Mouse (Mus musculus): ENCODE data around the gene Brf1.
A peak's percentile ranks its signal among the peaks of the same experiment; 100 is the strongest.

Brf1 gene

GRCm38 (mm10) chr12:113017429-113017984, 17.0 kb upstream of the Brf1 start:
- DNase-seq: no peak

DNA sequence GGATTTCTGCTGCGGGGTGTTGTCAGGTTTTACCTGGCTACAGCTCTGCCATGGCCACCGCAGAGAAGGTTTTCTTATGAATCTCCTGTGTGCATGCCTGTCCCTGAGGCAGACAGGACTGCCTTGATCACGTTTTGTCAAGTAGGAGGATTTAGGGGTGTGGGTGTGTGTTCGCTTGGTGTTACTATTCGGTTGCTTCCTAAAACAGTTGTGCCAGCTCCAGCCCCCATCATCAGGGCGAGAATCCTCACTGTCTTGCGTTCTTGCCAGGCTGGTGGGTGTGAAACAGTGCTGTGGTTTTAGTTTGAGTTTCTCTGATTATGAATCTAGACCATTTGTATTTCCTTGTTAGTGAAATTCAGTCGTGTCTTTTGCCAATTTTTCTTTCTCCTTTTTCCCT, 16.5 kb upstream of the Brf1 start:
- no peak for DNase-seq

- no peak for DNase-seq
Observed at GRCm38 (mm10) chr12:113015956-113016355, 15.5 kb upstream of the Brf1 start.

DNA sequence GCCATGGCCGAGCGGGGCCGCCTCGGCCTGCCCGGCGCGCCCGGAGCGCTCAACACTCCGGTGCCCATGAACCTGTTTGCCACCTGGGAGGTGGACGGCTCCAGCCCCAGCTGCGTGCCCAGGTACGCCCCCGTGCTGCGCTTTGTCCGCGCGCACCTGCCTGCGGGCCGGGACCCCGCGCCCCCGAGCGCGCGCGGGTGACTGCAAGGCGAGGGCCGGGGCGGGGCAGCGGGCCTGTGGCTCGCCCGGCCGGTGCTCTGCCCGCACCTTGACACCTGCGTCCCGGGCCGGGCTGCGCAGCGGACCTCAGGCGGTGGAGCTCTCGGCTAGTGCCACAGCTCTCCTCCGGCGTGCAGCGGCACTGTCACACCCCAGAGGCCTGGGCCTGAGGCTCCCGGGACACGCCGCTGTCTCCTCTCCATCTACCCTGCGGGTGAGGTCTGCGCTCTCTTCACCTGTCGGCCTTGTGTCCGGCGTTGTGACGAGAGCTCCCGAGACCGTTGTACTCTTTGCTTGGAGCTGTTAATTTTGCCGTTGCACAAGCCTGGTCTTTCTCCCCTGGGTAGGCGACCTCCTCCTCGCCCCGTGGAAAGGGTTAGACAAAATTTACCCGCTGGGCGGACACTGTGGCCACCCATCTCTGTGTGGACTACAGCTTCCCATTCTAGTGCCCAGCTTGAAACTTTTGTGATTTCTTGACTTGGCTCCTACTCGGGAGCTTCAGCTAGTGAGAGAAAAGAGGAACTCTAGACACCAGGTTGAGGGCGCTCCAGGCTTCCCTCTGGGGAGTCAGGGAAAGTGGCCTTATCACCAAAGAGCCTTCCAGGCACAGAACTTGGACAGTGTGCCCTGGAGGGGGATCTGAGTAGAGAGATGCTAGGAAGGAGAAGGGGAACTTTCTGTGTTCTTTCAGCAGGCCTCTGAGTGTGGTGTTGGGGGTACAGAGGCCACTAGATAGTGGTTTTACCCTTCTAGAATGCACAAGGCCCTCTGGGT, 14.4 kb upstream of the Brf1 start:
- peak; percentile 52 to 73 for DNase-seq

GRCm38 (mm10) chr12:113013604-113014558, 13.4 kb upstream of the Brf1 start, which contains the start of gene Pacs2:
Pacs2 (plus strand) TSS chr12:113014508.
- DNase-seq: peak; percentile 96 to 98

- DNase-seq: peak in 1 of 2 experiments; percentile 12
Observed at GRCm38 (mm10) chr12:113013021-113013491, 12.6 kb upstream of the Brf1 start.

GRCm38 (mm10) chr12:113012443-113012842, 11.9 kb upstream of the Brf1 start:
- no peak for DNase-seq

GRCm38 (mm10) chr12:113011702-113012360, 11.3 kb upstream of the Brf1 start:
- peak; percentile 33 to 48 for DNase-seq

- peak; percentile 81 to 88 for DNase-seq
Observed at GRCm38 (mm10) chr12:113004993-113005392, 4.5 kb upstream of the Brf1 start.

- DNase-seq: no peak
Observed at GRCm38 (mm10) chr12:113004011-113004410, 3.5 kb upstream of the Brf1 start.

- peak in 1 of 2 experiments; percentile 15 for DNase-seq
Observed at GRCm38 (mm10) chr12:113002667-113003066, 2.2 kb upstream of the Brf1 start.

GRCm38 (mm10) chr12:113001133-113001474, 600 bp upstream of the Brf1 start:
- DNase-seq: no peak

GRCm38 (mm10) chr12:112999569-113000293, 773 bp downstream of the Brf1 start:
- DNase-seq: no peak

- DNase-seq: peak; percentile 37 to 57
Observed at GRCm38 (mm10) chr12:112994153-112994552, 6.4 kb downstream of the Brf1 start.

GRCm38 (mm10) chr12:112991444-112991843, 9.1 kb downstream of the Brf1 start:
- no peak for DNase-seq

DNA sequence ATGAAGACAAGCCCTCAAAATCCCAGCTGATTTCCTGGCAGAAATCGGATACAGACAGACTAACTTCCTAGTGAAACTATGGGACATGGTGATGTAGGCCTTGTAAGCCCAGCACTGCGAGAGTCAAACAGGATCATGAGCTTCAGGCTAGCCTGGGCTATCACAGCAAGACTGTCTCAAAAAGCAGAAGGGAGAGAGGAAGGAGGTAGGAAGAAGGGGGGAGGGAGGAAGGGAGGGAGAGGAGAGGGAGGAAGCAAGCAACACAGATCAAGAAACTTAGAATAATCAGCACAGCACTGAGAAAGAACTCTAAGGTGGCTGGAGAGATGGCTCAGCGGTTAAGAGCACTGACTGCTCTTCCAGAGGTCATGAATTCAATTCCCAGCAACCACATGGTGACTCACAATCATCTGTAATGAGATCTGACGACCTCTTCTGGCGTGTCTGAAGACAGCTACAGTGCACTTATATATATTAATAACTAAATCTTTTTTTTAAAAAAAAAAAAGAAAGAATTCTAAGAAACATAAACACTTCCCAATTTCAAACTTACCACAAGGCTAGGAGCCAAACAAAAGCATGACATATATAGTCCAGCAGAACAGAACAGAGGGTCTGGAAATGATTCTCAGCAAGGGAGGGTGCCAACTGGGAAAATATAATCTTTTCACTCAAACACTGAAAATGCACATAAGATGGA, 9.6 kb downstream of the Brf1 start:
- no peak for DNase-seq

- DNase-seq: peak; percentile 65 to 71
Observed at GRCm38 (mm10) chr12:112987877-112988276, 12.6 kb downstream of the Brf1 start.

GRCm38 (mm10) chr12:112985346-112985745, 15.2 kb downstream of the Brf1 start:
- peak in 1 of 2 experiments; percentile 20 for DNase-seq

- no peak for DNase-seq
Observed at GRCm38 (mm10) chr12:112982031-112982430, 18.5 kb downstream of the Brf1 start.

- DNase-seq: no peak
Observed at GRCm38 (mm10) chr12:112977156-112977555, 23.3 kb downstream of the Brf1 start.
